Mouse (Mus musculus): ENCODE results near the gene Ino80.

The Ino80 gene

GRCm38 (mm10) chr2:119350555-119351486, 126.7 kb downstream of the Ino80 start, which contains the start of gene Chac1:
Gene Chac1 (plus strand): TSS chr2:119351229.
- DNase-seq, result peak; percentile 58

DNA sequence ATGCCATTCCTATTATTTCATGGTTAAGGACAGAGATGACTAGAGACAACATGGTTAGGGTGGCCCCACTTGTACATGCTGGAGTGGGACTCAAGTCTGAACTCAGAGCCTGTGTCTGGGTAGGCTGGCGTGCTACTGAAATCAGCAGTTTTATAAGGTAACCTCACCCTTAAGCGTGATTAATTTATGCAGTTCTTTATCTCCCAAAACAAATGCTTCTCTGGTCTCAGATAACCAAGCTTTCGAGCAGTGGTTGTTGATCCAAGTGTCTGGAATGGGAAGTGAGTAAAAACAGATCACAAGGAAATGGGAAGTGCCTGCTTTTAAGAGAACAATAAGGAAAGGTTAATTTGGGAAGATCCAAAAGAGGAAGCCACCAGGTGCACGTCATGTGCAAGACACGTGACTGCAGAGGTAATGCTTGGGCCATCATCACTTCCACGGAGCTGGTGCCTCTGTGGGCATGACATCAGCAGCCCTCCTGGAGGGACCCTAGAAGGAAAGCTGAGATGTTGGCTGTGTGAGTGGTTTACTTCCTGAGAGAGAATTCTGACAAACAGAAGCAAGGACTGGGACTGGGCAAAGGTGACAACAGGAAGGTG, 132.8 kb downstream of the Ino80 start:
- DNase-seq, result no peak

GRCm38 (mm10) chr2:119337425-119338265, 139.8 kb downstream of the Ino80 start:
- peak; percentile 84 for DNase-seq

DNA sequence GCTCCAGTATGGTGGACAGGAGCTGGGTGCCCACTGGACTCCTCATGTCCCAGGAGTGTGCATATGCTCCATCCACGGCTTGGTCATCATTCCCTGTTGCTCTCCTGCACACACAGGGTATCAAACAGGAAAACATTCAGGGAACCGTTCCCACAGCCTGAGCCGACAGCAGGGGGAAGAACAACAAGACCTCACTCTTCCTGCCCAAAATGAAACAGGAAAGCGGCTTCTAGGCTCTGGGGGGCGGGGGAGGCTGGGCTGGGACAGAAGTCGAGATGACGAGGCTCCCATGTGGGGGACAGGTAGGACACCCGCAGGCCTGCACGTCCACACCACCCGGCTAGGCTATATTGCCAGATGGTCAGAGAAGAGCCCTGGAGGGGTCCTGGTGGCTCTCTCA, 141.0 kb downstream of the Ino80 start:
- peak; percentile 26 for DNase-seq

GRCm38 (mm10) chr2:119336002-119336401, 141.5 kb downstream of the Ino80 start:
- no peak for DNase-seq

DNA sequence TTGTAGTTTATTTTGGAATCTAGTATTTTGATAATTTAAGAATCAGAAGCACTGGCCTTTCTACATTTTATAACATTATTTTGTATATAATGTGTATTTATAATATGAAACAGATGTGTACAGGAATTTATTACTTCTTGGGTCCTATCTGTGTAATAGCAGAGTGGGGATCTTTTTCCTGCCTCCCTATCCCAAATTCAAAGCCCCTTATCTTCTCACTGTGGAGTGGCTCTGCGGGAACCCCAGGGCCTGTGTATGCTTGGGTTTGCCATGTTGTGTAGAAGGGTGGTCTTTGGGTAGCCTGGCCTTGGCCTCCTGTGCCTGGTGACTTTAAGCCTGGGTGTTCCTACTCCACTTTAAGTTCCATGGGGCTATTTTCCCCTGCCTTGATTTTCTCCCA, 142.0 kb downstream of the Ino80 start:
- no peak for DNase-seq

DNA sequence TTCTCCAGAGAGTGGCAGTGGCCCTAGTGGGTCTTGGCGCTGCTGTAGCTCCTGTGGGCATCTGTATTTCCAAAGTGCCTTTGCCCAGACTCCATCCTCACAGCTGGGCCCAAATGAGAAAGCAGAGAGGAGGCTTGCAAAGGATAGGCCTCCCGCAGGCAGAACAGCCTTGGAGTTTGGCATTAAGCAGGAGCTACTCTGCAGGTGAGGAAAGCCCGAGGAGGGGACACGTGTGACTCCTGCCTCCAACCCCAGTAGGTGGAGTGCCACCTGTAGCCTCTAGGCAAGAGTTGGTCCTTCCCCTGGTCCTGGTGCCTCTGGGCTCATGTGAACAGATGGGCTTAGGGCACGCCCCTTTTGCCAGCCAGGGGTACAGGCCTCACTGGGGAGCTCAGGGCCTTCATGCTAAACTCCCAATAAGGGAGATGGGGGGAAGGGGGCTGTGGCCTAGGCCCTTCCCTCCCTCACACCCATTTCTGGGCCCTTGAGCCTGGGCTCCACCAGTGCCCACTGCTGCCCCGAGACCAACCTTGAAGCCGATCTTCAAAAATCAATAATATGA, 142.4 kb downstream of the Ino80 start:
- no peak for DNase-seq

- DNase-seq, result no peak
Observed at GRCm38 (mm10) chr2:119334135-119334534, 143.4 kb downstream of the Ino80 start.

DNA sequence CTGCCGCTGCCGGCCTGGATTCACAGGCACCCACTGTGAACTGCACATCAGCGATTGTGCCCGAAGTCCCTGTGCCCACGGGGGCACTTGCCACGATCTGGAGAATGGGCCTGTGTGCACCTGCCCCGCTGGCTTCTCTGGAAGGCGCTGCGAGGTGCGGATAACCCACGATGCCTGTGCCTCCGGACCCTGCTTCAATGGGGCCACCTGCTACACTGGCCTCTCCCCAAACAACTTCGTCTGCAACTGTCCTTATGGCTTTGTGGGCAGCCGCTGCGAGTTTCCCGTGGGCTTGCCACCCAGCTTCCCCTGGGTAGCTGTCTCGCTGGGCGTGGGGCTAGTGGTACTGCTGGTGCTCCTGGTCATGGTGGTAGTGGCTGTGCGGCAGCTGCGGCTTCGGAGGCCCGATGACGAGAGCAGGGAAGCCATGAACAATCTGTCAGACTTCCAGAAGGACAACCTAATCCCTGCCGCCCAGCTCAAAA, 145.3 kb downstream of the Ino80 start:
- no peak for DNase-seq

GRCm38 (mm10) chr2:119330795-119331194, 146.7 kb downstream of the Ino80 start:
- no peak for DNase-seq

- no peak for DNase-seq
Observed at GRCm38 (mm10) chr2:119329123-119329817, 148.2 kb downstream of the Ino80 start.

- DNase-seq, result no peak
Observed at GRCm38 (mm10) chr2:119328546-119328945, 148.9 kb downstream of the Ino80 start.

DNA sequence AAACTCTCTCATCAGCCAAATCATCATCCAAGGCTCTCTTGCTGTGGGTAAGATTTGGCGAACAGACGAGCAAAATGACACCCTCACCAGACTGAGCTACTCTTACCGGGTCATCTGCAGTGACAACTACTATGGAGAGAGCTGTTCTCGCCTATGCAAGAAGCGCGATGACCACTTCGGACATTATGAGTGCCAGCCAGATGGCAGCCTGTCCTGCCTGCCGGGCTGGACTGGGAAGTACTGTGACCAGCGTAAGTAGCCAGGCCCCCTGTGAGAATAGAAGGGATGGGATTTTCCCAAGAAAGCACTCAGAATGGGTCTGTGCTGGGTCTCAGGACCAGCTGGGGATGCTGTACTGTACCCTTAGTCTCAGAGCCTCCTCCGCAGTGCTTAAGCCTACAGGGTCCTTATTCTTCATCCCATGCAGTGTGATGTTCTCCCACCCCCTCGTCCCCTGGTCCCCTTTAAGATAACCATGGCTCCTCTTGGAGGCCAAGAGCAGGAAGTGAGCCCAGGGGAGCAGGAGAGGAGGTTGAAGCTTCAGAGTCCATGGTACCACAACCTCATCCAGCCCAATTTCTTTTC, 149.5 kb downstream of the Ino80 start:
- no peak for DNase-seq

GRCm38 (mm10) chr2:119327102-119327480, 150.4 kb downstream of the Ino80 start:
- DNase-seq, result peak; percentile 66

DNA sequence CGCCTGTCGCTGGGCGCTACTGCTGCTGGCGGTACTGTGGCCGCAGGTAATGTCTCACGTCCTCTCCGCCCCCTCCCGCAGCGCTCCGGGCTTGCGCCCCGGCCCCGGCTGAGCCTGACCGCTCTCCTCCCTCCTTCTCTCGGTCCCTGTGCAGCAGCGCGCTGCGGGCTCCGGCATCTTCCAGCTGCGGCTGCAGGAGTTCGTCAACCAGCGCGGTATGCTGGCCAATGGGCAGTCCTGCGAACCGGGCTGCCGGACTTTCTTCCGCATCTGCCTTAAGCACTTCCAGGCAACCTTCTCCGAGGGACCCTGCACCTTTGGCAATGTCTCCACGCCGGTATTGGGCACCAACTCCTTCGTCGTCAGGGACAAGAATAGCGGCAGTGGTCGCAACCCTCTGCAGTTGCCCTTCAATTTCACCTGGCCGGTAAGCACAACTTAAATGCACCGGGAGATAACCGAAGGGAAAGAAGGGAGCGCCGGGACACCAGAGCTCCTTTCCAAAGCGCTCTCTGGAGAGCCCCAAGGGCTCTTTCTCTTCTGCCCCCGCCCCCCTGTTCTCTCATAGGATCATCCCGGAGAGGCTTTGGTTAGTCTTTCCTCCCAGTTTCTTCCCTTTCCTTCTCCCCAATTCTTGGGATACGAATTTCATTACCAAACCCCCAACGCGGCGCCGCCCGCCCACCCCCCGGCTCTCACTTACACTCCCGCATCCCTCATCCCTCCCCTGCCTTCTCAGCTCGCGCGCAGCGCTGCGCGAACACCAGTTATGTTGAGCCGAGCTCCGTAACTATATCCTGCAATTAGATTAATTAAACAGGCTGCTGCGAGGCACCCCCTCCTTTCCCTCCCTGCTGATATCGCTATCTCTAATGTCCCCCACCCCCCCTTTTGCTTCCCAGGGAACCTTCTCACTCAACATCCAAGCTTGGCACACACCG, 151.1 kb downstream of the Ino80 start:
- no peak for DNase-seq

GRCm38 (mm10) chr2:119325568-119326143, 151.8 kb downstream of the Ino80 start, which contains the start of gene Dll4:
Gene Dll4 (plus strand): TSS chr2:119325784.
- DNase-seq, result no peak

DNA sequence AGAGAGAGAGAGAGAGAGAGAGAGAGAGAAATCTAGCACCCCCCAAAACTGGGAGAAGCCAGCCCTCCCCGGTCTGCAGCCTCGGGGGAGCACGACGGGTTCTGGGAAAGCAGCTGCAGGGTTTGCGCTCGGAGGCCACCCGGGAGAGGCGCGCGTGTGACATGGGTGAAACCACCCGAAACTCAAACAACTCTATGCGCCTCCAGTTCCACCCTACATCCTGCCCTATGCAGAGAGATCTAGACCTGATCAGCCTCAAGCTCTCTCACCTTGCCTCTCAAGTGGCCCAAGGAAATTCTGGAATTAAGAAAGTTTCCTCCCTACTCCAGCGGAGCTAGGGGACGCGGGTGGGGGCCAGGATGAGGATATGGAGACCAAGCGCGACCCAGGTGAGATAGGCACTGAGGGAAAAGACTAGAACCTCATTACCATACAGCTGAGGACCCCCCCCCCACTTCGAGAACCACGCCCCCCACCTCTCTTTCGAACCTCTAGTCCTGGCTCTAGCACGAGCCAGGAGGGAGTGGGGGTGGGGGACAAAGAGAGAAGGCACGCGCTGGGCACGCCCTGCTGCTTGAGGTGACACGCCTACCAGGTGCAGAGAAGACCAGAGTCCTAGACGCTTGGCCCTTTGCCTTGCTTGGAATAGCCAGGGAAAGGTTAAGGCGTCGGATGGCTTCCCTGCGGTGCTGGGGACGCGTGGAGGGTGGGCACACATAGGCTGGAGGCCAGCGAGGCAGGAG, 152.7 kb downstream of the Ino80 start:
- no peak for DNase-seq

- DNase-seq, result no peak
Observed at GRCm38 (mm10) chr2:119323866-119324575, 153.5 kb downstream of the Ino80 start.
